Mouse (Mus musculus): ENCODE measurements around the gene Rapsn. TPM values are rescaled to one million over a fixed set of nuclear protein-coding genes. Genes with fewer than 3 reads are reported as not detected.

Rapsn gene
- total RNA-seq, 2 experiments from 2014 or later = 0.59 TPM; not detected in 1

DNA sequence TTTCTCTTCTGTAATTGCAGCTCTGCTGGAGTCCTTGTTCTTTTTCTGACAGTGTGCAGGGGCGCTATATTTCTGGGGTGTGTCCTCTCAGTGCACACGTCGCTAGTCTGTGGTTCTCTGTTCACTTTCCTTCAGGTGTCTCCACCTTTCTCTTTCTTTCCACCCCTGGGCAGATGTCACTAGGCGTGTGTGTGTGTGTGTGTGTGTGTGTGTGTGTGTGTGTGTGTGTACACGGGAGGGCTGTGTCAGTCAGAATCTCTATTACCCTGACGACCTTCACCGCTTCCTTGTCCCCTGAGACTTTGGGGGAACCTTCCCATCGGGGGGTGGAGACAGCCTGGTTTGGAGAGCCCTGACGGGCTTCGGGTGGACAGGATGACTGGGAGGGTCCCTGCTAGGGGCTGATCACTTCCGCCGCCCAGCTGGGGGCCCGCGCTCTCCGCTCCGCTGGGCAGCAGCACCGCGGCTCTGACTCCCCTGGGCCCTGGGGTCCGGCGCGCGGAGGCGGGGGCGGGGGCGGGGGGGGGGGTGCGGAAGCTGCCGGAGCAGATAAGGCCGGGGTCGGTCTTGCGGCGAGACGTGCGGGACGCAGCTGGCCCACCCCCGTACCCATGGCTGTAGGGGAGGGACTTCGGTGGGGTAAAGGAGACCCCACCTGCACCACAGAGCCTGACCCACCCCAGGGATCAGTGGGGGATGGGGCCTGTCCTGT lies 43.0 kb downstream of the Rapsn start:
- no peak for DNase-seq (ENCODE audit: extremely low spot score in 1 of 2, low spot score in 1 of 2)

GRCm38 (mm10) chr2:91079026-91079384 lies 43.6 kb downstream of the Rapsn start:
- no peak for DNase-seq (ENCODE audit: extremely low spot score in 1 of 2, low spot score in 1 of 2)

DNA sequence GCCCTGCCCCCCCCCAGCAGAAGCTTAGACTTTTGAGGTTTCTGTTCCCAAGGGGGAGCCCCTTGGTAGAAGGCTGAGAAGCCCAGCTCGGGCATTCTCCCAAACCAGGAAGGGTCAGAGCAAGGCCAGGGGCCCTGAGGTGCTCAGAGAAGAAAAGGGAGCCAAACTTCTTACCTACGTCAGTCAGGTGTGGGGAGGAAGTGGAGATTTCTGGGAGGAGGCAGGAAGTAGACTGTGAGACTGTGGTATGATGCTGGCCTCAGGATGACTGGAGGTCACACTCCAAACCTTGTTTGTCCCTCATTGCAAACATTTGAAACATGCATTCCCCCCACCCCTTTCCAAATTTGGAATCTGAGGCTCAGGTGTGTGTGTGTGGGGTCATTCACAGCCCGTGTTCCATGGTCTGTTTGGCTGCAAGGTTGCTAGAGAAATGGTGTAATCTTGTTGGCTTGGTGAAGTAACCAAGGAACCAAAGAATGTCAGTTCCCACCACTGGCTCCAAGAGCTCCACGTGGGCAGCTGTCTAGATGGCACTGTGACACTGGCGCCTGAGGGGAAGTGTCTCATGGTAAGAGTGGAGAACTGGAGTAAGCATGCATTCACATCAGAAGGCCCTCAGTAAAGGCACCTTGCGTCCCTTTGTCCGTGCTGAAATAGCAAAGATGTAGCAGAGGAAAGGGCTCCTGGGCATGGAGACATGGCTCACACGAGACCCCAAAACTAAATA lies 45.5 kb downstream of the Rapsn start:
- no peak for DNase-seq (ENCODE audit: extremely low spot score in 1 of 2, low spot score in 1 of 2)

GRCm38 (mm10) chr2:91081775-91082695 lies 46.6 kb downstream of the Rapsn start, which contains the start of gene Spi1:
Gene Spi1, plus strand, starts transcription at chr2:91082390.
- DNase-seq (ENCODE audit: extremely low spot score in 1 of 2, low spot score in 1 of 2) = no peak

DNA sequence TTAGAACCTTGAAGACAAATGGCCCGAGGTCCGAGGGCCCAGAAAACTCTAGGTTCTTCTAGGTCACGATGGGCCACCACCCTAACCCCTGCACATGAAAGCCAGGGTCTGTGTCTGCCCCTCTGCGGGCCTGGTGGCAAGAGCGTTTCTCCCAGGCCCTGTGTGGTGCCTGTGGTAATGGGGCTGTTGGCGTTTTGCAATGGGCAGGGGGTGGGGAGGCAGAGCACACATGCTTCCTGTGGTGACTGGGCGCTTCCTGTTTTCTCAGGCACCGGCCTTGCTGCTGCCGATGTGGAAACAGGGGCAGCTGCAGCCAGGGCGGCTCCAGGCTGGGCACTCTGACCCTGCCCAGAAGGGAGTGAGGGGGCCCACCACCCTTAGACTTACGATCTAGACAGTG lies 47.4 kb downstream of the Rapsn start:
- no peak for DNase-seq (ENCODE audit: extremely low spot score in 1 of 2, low spot score in 1 of 2)

GRCm38 (mm10) chr2:91083366-91083940 lies 48.0 kb downstream of the Rapsn start:
- no peak for DNase-seq (ENCODE audit: extremely low spot score in 1 of 2, low spot score in 1 of 2)

DNA sequence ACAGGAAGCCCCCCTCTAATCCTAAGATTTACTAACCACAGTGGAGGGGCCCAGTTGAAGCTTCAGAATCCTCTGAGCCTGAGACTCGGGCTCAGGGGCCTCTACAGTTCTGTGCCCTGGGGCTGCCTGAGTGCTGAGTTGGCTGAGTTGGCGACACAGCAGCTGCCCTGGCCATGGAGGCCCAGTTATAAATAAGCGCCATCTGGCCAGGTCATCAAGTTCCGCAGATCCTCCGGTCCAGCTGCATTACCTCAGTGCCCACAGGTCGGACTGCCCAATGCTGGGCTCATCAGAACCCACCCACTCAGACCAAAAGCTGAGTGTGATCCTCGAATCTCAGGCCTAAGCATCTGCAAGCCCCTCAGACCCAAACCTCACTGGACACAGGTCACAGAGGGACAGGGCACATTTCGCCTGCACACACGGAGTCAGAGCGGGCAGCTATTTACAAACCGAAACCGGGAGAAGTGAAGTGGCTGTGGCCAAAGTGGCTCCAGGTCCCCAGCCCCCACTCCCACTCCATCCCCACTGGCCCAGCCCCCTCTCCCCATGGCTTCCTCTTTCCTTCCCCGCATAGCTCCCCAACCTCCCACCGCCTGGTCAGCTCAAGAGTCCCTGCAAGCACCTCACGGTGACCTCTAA lies 48.9 kb downstream of the Rapsn start:
- no peak for DNase-seq (ENCODE audit: extremely low spot score in 1 of 2, low spot score in 1 of 2)

DNA sequence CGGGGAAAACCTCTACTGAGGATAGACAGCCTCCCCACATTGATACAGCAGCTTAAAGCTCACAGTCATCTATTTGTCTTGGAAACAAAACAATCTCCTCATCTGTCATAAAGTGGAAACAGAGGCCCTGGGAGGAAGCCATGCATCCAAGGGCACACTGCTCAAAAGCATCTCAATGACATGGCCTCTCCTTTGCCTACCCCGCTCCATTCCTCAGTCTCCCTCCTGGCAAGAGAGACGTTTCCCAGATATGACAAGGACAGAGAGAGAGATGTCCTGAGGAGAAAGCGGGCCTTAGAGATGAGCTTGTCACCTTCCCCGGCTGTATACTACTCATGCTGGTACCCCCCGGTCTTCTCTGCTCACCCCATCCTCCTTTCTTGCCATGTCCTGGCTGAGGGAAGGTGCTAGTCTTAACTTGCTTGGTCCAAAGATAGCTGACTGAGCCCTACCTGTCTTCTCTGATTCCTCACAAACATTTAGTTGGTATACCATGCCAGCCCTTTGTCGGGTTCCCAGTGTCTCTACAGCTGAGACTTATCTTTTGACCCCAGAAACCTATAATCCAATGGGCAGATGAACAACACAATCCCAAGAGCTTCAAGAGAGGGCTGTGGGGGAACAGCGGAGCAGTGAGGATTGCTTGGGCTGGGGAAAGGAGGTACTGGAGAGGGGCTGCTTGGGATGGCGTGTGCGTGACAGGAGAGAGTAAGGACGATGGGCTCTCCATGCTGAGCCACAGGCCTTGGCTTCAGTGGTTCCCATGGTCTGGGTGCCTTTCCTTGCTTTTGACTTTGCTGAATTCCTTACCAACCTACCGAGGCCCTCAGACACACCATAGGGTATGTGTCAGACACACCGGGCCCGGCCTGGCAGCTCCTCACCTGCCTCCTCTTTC lies 50.3 kb downstream of the Rapsn start:
- DNase-seq (ENCODE audit: extremely low spot score in 1 of 2, low spot score in 1 of 2) = no peak

- no peak for DNase-seq (ENCODE audit: extremely low spot score in 1 of 2, low spot score in 1 of 2)
Observed at GRCm38 (mm10) chr2:91086392-91087237, 51.2 kb downstream of the Rapsn start.

GRCm38 (mm10) chr2:91087453-91087852 lies 52.0 kb downstream of the Rapsn start:
- DNase-seq (ENCODE audit: extremely low spot score in 1 of 2, low spot score in 1 of 2) = no peak

- no peak for DNase-seq (ENCODE audit: extremely low spot score in 1 of 2, low spot score in 1 of 2)
Observed at GRCm38 (mm10) chr2:91088987-91089386, 53.6 kb downstream of the Rapsn start.

- DNase-seq (ENCODE audit: extremely low spot score in 1 of 2, low spot score in 1 of 2) = no peak
Observed at GRCm38 (mm10) chr2:91090208-91090607, 54.8 kb downstream of the Rapsn start.

DNA sequence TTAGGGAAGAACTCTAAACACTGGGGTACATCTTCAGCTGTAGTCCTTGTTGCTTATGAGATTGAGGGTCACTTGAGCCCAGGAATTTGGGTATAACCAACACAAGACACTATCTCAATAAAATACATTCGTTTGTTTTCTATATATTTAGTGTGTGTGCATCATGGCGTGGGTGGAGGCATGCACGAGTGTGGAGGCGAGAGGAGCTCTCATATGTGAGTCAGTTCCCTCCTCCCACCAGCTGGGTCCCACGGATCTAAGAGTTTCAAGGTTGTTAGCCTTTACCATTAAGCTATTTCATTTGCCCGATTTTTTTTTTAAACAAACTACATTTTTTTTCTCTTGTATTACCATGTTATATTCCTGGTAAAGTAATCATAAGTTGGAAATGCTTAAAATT lies 55.4 kb downstream of the Rapsn start:
- DNase-seq (ENCODE audit: extremely low spot score in 1 of 2, low spot score in 1 of 2) = no peak

Other genes with a start within 250 kb of the Rapsn start
- 100 to 1,000 TPM; 116 to 124 TPM for gene Mtch2, start 188.5 kb upstream of the Rapsn start, total RNA-seq (2021)
- 100 to 1,000 TPM; 209 to 222 TPM for gene C1qtnf4, start 149.8 kb upstream of the Rapsn start, total RNA-seq (2021)
- 10 to 100 TPM; 32.5 to 43.0 TPM for gene Kbtbd4, start 130.9 kb upstream of the Rapsn start, total RNA-seq (2021)
- gene Ndufs3, start 130.8 kb upstream of the Rapsn start, total RNA-seq (2021) = 100 to 1,000 TPM; 219 to 254 TPM
- 100 to 1,000 TPM; 138 to 153 TPM for gene Celf1, start 95.2 kb upstream of the Rapsn start, total RNA-seq (2021)
- gene Psmc3, start 18.4 kb downstream of the Rapsn start, total RNA-seq (2021) = 100 to 1,000 TPM; 232 to 234 TPM
- 10 to 100 TPM; 23.3 to 31.2 TPM for gene Slc39a13, start 34.8 kb downstream of the Rapsn start, total RNA-seq (2021)
- gene Spi1, start 46.8 kb downstream of the Rapsn start, total RNA-seq (2021) = 1 to 10 TPM; 3.6 to 3.8 TPM
- gene Mybpc3, start 82.5 kb downstream of the Rapsn start, total RNA-seq (2021) = under 1 TPM; 0.20 to 0.23 TPM
- gene Madd, start 148.2 kb downstream of the Rapsn start, total RNA-seq (2021) = 100 to 1,000 TPM; 203 to 235 TPM
- 1 to 10 TPM; 3.9 to 5.4 TPM for gene Nr1h3, start 167.2 kb downstream of the Rapsn start, total RNA-seq (2021)
- gene Acp2, start 167.3 kb downstream of the Rapsn start, total RNA-seq (2021) = 10 to 100 TPM; 52.1 to 55.9 TPM
- gene Ddb2, start 201.4 kb downstream of the Rapsn start, total RNA-seq (2021) = 10 to 100 TPM in 1 of 2 experiments, 1 to 10 TPM in 1; 8.0 to 10.4 TPM
- gene Pacsin3, start 220.3 kb downstream of the Rapsn start, total RNA-seq (2021) = 10 to 100 TPM; 25.9 to 30.6 TPM
- 10 to 100 TPM; 68.4 to 77.3 TPM for gene Arfgap2, start 229.4 kb downstream of the Rapsn start, total RNA-seq (2021)